Mouse (Mus musculus) forebrain, embryonic 12.5 days (tissue): ENCODE data around the gene Rock2. TPM values are rescaled to one million over a fixed set of nuclear protein-coding genes. Genes with fewer than 3 reads are reported as not detected.

Source experiments
- ATAC-seq: fragments of 200-750 bp; cut with Nextera tagmentation; 2 replicates; pipeline ENCODE4 v1.8.0; 2017; ENCODE audit warnings: moderate TSS enrichment; ENCODE audit not compliant: low FRiP score
- H3K27ac ChIP-seq: fragments of 300-500 bp; sonication (generic); 2 replicates; pipeline ENCODE4 v1.5.1; 2016; ENCODE audit warnings: mild to moderate bottlenecking
- H3K27me3 ChIP-seq: fragments of 300-500 bp; sonication (generic); 2 replicates; pipeline ENCODE4 v1.6.1; 2016; ENCODE audit warnings: mild to moderate bottlenecking
- H3K36me3 ChIP-seq: fragments of 300-500 bp; sonication (generic); replicated peaks from 2 replicates; pipeline ENCODE4 v1.6.1; 2016; ENCODE audit warnings: mild to moderate bottlenecking
- H3K4me1 ChIP-seq: fragments of 300-500 bp; sonication (generic); 2 replicates; pipeline ENCODE4 v1.6.1; 2016
- H3K4me2 ChIP-seq: fragments of 300-500 bp; sonication (generic); 2 replicates; pipeline ENCODE4 v1.6.1; 2016; ENCODE audit warnings: mild to moderate bottlenecking, moderate library complexity
- H3K4me3 ChIP-seq: fragments of 300-500 bp; sonication (generic); replicated peaks from 2 replicates; pipeline ENCODE4 v1.5.1; 2016; ENCODE audit warnings: mild to moderate bottlenecking
- H3K9ac ChIP-seq: fragments of 300-500 bp; sonication (generic); 2 replicates; pipeline ENCODE4 v1.6.1; 2016; ENCODE audit warnings: mild to moderate bottlenecking
- H3K9me3 ChIP-seq: fragments of 300-500 bp; sonication (generic); 2 replicates; pipeline ENCODE4 v1.6.1; 2016
- WGBS: fragments of 180-500 bp; shearing (Covaris S2); methylation state at CpG from one replicate; pipeline ENCODE4 v1.1.7; 2016; 5-methylcytosine and 5-hydroxymethylcytosine counted together
- polyA plus RNA-seq: library from polyadenylated mRNA; unstranded; fragments of >200 nt; fragmentation: Nextera tagmentation; extraction: Ambion mirVana; gene quantifications from 2 replicates; pipeline ENCODE4 v1.2.1, GENCODE M21; 2016

Gene Rock2
- polyA plus RNA-seq, 1 experiment from 2014 or later, result 22.9 TPM

GRCm38 (mm10) chr12:16874086-16874485 lies 20.6 kb upstream of the Rock2 start:
- Histone ChIP-seq H3K4me1 (peaks cover 15% of the 10 kb centered on the region), H3K36me3 (no peaks in the 10 kb centered on the region), H3K9me3 (no peaks in the 10 kb centered on the region), H3K4me2 (no peak overlapping the region), H3K9ac (no peak overlapping the region), H3K27ac (no peak overlapping the region), H3K4me3 (no peak overlapping the region), H3K27me3 (no peaks in the 10 kb centered on the region)
- 77% methylated on average over 2 of the region's 2 CpGs for WGBS
- ATAC-seq, result no peak

- no peak overlapping the region for H3K4me2 ChIP-seq
- H3K27ac ChIP-seq, result no peak overlapping the region
- H3K36me3 ChIP-seq, result no peaks in the 10 kb centered on the region
- peaks cover 9% of the 10 kb centered on the region for H3K4me1 ChIP-seq
- 87% methylated on average over 4 of the region's 4 CpGs for WGBS
- no peaks in the 10 kb centered on the region for H3K27me3 ChIP-seq
- no peak overlapping the region for H3K9ac ChIP-seq
- no peak overlapping the region for H3K4me3 ChIP-seq
- no peak for ATAC-seq
- no peaks in the 10 kb centered on the region for H3K9me3 ChIP-seq
These were observed 19.4 kb upstream of the Rock2 start for GRCm38 (mm10) chr12:16875269-16875668.

- WGBS, result 80% methylated on average over 7 of the region's 7 CpGs
- H3K36me3 ChIP-seq, result no peaks in the 10 kb centered on the region
These were observed 19.0 kb upstream of the Rock2 start for GRCm38 (mm10) chr12:16875678-16876077.

GRCm38 (mm10) chr12:16876667-16877066 lies 18.0 kb upstream of the Rock2 start:
- Histone ChIP-seq H3K4me1 (peaks cover 5% of the 10 kb centered on the region), H3K36me3 (no peaks in the 10 kb centered on the region), H3K9ac (no peak overlapping the region), H3K27me3 (no peaks in the 10 kb centered on the region), H3K4me3 (no peak overlapping the region), H3K9me3 (no peaks in the 10 kb centered on the region), H3K4me2 (no peak overlapping the region), H3K27ac (no peak overlapping the region)
- no peak for ATAC-seq
- 39% methylated on average over 3 of the region's 3 CpGs for WGBS

More at GRCm38 (mm10) chr12:16875678-16876077, 19.0 kb upstream of the Rock2 start:
- peaks cover 5% of the 10 kb centered on the region for H3K4me1 ChIP-seq
- no peak overlapping the region for H3K4me3 ChIP-seq
- no peak overlapping the region for H3K27ac ChIP-seq
- H3K27me3 ChIP-seq, result no peaks in the 10 kb centered on the region
- no peak overlapping the region for H3K4me2 ChIP-seq
- H3K9ac ChIP-seq, result no peak overlapping the region
- no peak for ATAC-seq
- no peaks in the 10 kb centered on the region for H3K9me3 ChIP-seq

- WGBS, result 75% methylated on average over 5 of the region's 5 CpGs
These were observed 17.6 kb upstream of the Rock2 start for GRCm38 (mm10) chr12:16877141-16877540.

GRCm38 (mm10) chr12:16877679-16878078 lies 17.0 kb upstream of the Rock2 start:
- no peaks in the 10 kb centered on the region for H3K27me3 ChIP-seq

More at GRCm38 (mm10) chr12:16877141-16877540, 17.6 kb upstream of the Rock2 start:
- Histone ChIP-seq H3K9ac (no peak overlapping the region), H3K4me1 (peaks cover 5% of the 10 kb centered on the region), H3K4me2 (no peak overlapping the region), H3K4me3 (no peak overlapping the region), H3K27ac (no peak overlapping the region), H3K9me3 (no peaks in the 10 kb centered on the region), H3K27me3 (no peaks in the 10 kb centered on the region), H3K36me3 (no peaks in the 10 kb centered on the region)
- ATAC-seq, result no peak

GRCm38 (mm10) chr12:16879369-16879768 lies 15.3 kb upstream of the Rock2 start:
- Histone ChIP-seq H3K9ac (no peak overlapping the region), H3K4me3 (no peak overlapping the region), H3K36me3 (no peaks in the 10 kb centered on the region), H3K4me1 (peaks cover 5% of the 10 kb centered on the region), H3K4me2 (no peak overlapping the region), H3K27me3 (no peaks in the 10 kb centered on the region), H3K9me3 (no peaks in the 10 kb centered on the region), H3K27ac (no peak overlapping the region)
- no peak for ATAC-seq
- 80% methylated on average over 1 of the region's 1 CpGs for WGBS

More at GRCm38 (mm10) chr12:16877679-16878078, 17.0 kb upstream of the Rock2 start:
- no peak for ATAC-seq
- WGBS, result 51% methylated on average over 1 of the region's 1 CpGs
- Histone ChIP-seq H3K9ac (no peak overlapping the region), H3K4me1 (peaks cover 5% of the 10 kb centered on the region), H3K4me3 (no peak overlapping the region), H3K36me3 (no peaks in the 10 kb centered on the region), H3K9me3 (no peaks in the 10 kb centered on the region), H3K4me2 (no peak overlapping the region), H3K27ac (no peak overlapping the region)

- ATAC-seq, result no peak
- H3K4me2 ChIP-seq, result no peak overlapping the region
- WGBS, result 90% methylated on average over 4 of the region's 4 CpGs
These were observed 14.6 kb upstream of the Rock2 start for GRCm38 (mm10) chr12:16880077-16880476.

GRCm38 (mm10) chr12:16882442-16882841 lies 12.3 kb upstream of the Rock2 start:
- Histone ChIP-seq H3K27ac (no peak overlapping the region), H3K9ac (no peak overlapping the region), H3K4me1 (no peaks in the 10 kb centered on the region), H3K9me3 (no peaks in the 10 kb centered on the region), H3K4me3 (no peak overlapping the region), H3K27me3 (no peaks in the 10 kb centered on the region), H3K4me2 (no peak overlapping the region), H3K36me3 (no peaks in the 10 kb centered on the region)
- ATAC-seq, result no peak
- 92% methylated on average over 3 of the region's 3 CpGs for WGBS

More at GRCm38 (mm10) chr12:16880077-16880476, 14.6 kb upstream of the Rock2 start:
- H3K27me3 ChIP-seq, result no peaks in the 10 kb centered on the region
- H3K36me3 ChIP-seq, result no peaks in the 10 kb centered on the region
- H3K4me1 ChIP-seq, result peaks cover 5% of the 10 kb centered on the region
- no peak overlapping the region for H3K4me3 ChIP-seq
- no peaks in the 10 kb centered on the region for H3K9me3 ChIP-seq
- H3K9ac ChIP-seq, result no peak overlapping the region
- no peak overlapping the region for H3K27ac ChIP-seq

- Histone ChIP-seq H3K36me3 (no peaks in the 10 kb centered on the region), H3K27me3 (no peaks in the 10 kb centered on the region), H3K4me1 (no peaks in the 10 kb centered on the region), H3K9ac (no peak overlapping the region), H3K4me2 (no peak overlapping the region), H3K4me3 (no peak overlapping the region), H3K9me3 (no peaks in the 10 kb centered on the region), H3K27ac (no peak overlapping the region)
- no peak for ATAC-seq
- WGBS, result 81% methylated on average over 7 of the region's 7 CpGs
These were observed 11.6 kb upstream of the Rock2 start for GRCm38 (mm10) chr12:16883111-16883510.

GRCm38 (mm10) chr12:16884534-16884933 lies 10.2 kb upstream of the Rock2 start:
- Histone ChIP-seq H3K9me3 (no peaks in the 10 kb centered on the region), H3K27ac (no peak overlapping the region), H3K4me1 (no peaks in the 10 kb centered on the region), H3K4me3 (no peak overlapping the region), H3K27me3 (no peaks in the 10 kb centered on the region), H3K9ac (no peak overlapping the region), H3K4me2 (no peak overlapping the region), H3K36me3 (no peaks in the 10 kb centered on the region)
- ATAC-seq, result no peak
- 92% methylated on average over 4 of the region's 4 CpGs for WGBS

GRCm38 (mm10) chr12:16886354-16886753 lies 8.3 kb upstream of the Rock2 start:
- H3K9me3 ChIP-seq, result no peaks in the 10 kb centered on the region
- no peaks in the 10 kb centered on the region for H3K4me1 ChIP-seq
- H3K36me3 ChIP-seq, result no peaks in the 10 kb centered on the region
- no peak overlapping the region for H3K9ac ChIP-seq
- H3K4me2 ChIP-seq, result no peak overlapping the region
- H3K27me3 ChIP-seq, result no peaks in the 10 kb centered on the region
- 89% methylated on average over 6 of the region's 6 CpGs for WGBS
- H3K4me3 ChIP-seq, result no peak overlapping the region
- no peak for ATAC-seq
- no peak overlapping the region for H3K27ac ChIP-seq

GRCm38 (mm10) chr12:16893039-16893438 lies 1.7 kb upstream of the Rock2 start:
- H3K27me3 ChIP-seq, result no peaks in the 10 kb centered on the region
- ATAC-seq, result no peak
- no peak overlapping the region for H3K27ac ChIP-seq
- H3K36me3 ChIP-seq, result no peaks in the 10 kb centered on the region
- no peaks in the 10 kb centered on the region for H3K9me3 ChIP-seq
- H3K4me3 ChIP-seq, result no peak overlapping the region
- H3K4me2 ChIP-seq, result no peak overlapping the region
- no peak overlapping the region for H3K9ac ChIP-seq
- peaks cover 22% of the 10 kb centered on the region for H3K4me1 ChIP-seq
- whole genome bisulfite sequencing, result 85% methylated on average over 2 of the region's 2 CpGs
